Mouse (Mus musculus): Measurements from ENCODE around the gene Tpp1. TPM values are rescaled to one million over a fixed set of nuclear protein-coding genes. Genes with fewer than 3 reads are reported as not detected.
A peak's percentile ranks its signal among the peaks of the same experiment; 100 is the strongest.
"Not testable (repeated sequence)": the region's sequence is repeated elsewhere in the genome, so short reads cannot be mapped to it uniquely, and the experiment has no call there.

The Tpp1 gene
- total RNA-seq, 1 experiment from 2014 or later, result 75.4 TPM

- DNase-seq, result no peak
These were observed 10.7 kb upstream of the Tpp1 start for GRCm38 (mm10) chr7:105762517-105763270.

- DNase-seq, result peak; percentile 53
These were observed 9.9 kb upstream of the Tpp1 start for GRCm38 (mm10) chr7:105761813-105762484.

- DNase-seq, result no peak
These were observed 1.2 kb upstream of the Tpp1 start for GRCm38 (mm10) chr7:105753281-105753680.

GRCm38 (mm10) chr7:105752716-105753115 is 681 bp upstream of the Tpp1 start:
- peak; percentile 33 for DNase-seq

GRCm38 (mm10) chr7:105747776-105748175 is 4.3 kb downstream of the Tpp1 start:
- no peak for DNase-seq

- DNase-seq, result peak; percentile 93
These were observed 8.0 kb downstream of the Tpp1 start, which contains the start of gene Taf10 for GRCm38 (mm10) chr7:105743926-105744590. TSS of gene Taf10 (minus strand) at chr7:105744361.

- not testable (repeated sequence) for DNase-seq
These were observed 8.6 kb downstream of the Tpp1 start for GRCm38 (mm10) chr7:105743246-105743925.

- not testable (repeated sequence) for DNase-seq
These were observed 9.4 kb downstream of the Tpp1 start for GRCm38 (mm10) chr7:105742539-105743215.

GRCm38 (mm10) chr7:105741978-105742377 is 10.1 kb downstream of the Tpp1 start:
- no peak for DNase-seq

- no peak for DNase-seq
These were observed 11.2 kb downstream of the Tpp1 start for GRCm38 (mm10) chr7:105740851-105741250.

- no peak for DNase-seq
These were observed 11.8 kb downstream of the Tpp1 start for GRCm38 (mm10) chr7:105740089-105740795.

- peak; percentile 70 for DNase-seq
These were observed 13.1 kb downstream of the Tpp1 start for GRCm38 (mm10) chr7:105738948-105739347.

GRCm38 (mm10) chr7:105738286-105738685 is 13.7 kb downstream of the Tpp1 start:
- no peak for DNase-seq

GRCm38 (mm10) chr7:105737648-105738047 is 14.4 kb downstream of the Tpp1 start:
- DNase-seq, result no peak

- peak; percentile 52 for DNase-seq
These were observed 15.0 kb downstream of the Tpp1 start, which contains the start of gene Rrp8 for GRCm38 (mm10) chr7:105736911-105737521. TSS of gene Rrp8 (minus strand) at chr7:105737385.

GRCm38 (mm10) chr7:105736264-105736901 is 15.7 kb downstream of the Tpp1 start, which contains the start of gene Ilk:
TSS of gene Ilk (plus strand) at chr7:105736592.
- DNase-seq, result peak; percentile 96

- not testable (repeated sequence) for DNase-seq
These were observed 16.6 kb downstream of the Tpp1 start for GRCm38 (mm10) chr7:105735464-105735863.

GRCm38 (mm10) chr7:105734826-105735225 is 17.2 kb downstream of the Tpp1 start:
- DNase-seq, result no peak

GRCm38 (mm10) chr7:105733836-105734235 is 18.2 kb downstream of the Tpp1 start:
- DNase-seq, result no peak
